Mouse (Mus musculus): ENCODE measurements at regions not wholly inside any gene's neighbourhood (a gene's known extent, or its start where the extent isn't known, plus 50 kb on each side); places are given as distances from the start of the nearest gene placed in this dataset.

DNA sequence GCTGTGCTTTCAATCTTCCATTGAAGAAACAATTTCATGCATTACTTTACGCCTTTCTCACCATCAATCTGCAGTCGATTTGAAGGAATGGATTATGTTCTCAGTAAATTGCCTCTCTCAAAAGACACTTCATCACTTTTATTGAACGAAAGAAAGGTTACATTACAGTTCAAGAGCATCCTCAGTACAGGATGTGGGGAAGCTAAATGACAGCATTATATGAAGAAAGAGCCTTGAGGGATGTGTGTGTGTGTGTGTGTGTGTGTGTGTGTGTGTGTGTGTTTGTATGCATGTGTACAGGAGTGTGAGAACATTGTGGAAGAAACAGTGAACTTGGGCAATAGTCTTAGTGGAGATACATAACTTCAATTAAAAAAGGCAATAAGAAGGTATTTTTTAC is 311.8 kb upstream of the Rnaseh2b start:
- no peak for ATAC-seq (replicated peaks; ENCODE audit: poor library complexity)

DNA sequence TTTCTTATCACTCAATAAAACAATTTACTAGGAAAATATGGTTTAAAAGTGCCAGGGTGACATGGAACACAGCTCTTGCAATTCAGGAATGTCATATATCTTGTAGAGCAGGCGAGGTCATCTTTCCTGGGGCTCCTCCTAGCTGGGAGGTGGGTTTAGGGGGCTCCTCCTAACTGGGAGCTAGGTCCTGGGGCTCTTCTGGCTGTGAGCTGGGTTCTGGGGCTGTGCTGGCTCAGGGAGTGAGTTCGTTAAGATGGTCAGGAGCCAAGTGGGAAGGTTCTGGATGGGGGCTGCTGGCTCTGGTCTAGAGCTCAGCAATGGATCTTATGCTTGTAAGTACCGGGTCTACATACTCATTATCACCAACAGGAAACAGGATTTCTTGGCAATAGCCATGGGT is 306.8 kb upstream of the Rnaseh2b start:
- ATAC-seq (replicated peaks; ENCODE audit: poor library complexity) = no peak

DNA sequence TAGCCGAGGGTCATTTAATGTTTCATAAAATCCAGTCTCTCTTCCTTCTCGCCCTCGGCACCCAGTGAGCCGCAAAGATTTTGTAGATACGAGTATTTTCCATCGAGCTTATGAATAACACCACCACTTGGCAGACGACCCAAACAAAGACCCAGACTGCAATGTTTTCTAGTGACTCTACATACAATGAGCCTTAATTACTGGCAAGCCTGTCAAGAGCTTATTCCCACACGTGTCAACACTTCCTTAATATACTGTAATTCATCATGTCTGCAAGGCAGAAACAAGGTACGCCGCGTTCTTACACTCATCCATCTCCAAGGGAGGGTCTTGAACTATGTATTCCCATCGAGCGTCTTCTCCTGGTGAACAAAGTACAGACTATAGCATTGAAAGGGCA is 306.2 kb upstream of the Rnaseh2b start:
- ATAC-seq (replicated peaks; ENCODE audit: poor library complexity) = no peak

DNA sequence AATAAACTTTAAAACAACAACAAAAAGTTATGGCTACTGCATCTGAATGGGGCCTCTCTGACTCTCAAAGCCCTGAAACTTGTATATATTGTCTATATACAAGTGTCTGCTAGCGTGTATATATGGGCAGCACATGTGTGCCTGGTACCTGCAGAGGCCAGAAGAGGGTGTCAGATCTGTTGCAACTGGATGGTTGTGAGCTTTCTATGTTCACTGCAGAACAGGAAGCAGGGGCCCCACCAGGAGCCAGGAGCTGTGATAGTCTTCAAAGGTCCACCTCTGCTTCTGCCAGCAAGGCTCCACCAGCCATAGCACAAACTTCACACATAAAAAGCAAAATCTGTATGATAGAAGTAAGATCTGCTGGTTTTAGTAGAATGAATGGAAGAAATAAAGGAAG is 297.1 kb upstream of the Rnaseh2b start:
- peak; percentile 26; the same call in 1 of the 2 replicates for ATAC-seq (replicated peaks; ENCODE audit: poor library complexity)

DNA sequence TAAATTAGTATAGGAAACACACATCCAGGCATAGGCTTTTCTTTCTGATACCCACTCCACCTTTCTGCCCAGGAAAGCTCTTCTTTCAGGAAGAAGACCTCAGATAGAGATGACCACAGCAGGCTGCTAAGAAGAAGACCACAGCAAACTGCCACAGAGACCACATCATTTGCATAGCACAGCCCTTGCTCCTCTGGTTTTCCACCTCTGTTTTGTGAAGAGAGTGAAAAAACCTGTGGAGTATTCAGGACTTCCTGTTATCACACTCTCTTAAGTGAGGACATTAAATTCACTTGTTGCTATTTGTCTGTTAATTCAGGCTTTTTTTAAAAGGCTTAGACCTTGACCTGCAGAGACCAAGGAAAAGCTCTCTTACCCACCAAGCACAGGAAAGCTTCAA is 294.7 kb upstream of the Rnaseh2b start:
- peak; percentile 72 for ATAC-seq (replicated peaks; ENCODE audit: poor library complexity)

DNA sequence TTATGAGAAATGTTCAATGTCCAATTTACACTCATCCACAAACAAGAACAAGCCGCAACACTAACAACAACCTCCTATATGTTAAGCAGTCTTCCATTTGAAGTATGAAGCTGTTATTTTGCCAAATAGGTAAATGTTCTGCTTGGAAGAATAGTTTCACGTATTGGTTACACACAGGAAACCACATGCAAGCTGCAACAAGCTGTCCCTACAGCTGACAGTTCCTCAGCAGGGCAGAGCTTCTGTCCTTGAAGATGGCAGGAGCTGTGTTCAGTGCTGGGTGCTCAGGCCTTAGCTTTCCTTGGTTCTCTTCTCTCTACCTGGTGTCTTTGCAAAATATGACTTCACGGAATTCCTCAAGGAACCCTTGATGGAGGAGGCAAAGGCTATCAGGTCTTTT is 294.1 kb upstream of the Rnaseh2b start:
- peak; percentile 47; the same call in 1 of the 2 replicates for ATAC-seq (replicated peaks; ENCODE audit: poor library complexity)

DNA sequence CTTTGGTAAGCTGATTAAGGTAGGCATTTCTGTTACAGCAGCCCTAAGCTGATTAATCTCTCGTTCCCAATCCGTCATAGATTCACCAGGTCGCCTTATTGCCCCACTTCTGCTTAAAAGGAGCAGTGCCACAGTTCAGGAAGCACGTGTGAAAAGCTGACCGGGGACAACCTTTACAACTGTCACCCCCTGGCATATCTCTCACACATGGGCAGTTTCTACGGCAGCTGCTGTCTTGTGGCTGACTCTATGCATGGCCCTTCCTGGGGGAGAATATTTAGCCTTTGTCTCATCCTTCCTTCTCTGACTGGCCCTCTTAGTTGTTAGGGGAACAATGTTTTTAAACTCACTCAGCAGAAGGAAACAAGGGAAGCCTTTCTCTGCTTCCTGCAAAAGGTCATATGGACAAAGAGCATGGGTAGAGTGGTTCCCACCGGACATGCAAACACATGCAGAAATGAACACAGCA is 290.9 kb upstream of the Rnaseh2b start:
- peak; percentile 76 for ATAC-seq (replicated peaks; ENCODE audit: poor library complexity)

DNA sequence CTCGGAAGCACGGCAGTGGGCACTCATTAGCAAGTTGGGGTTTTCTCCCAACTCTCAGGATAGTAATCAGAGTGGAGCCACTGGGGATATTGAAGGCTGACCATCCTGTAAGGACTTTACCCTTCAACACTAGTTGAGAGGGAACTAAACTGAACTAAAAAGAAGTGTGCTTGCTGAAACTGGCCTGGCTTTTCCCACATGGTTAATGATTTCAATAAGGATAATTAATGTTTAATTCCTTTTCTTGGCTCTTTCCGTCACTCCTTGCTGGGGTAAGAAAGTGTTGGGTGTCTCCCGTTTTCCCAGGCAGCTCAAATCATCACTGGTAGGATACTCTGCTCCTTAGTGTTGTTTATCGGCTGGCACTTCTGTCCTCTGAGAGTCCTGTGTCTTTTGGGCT is 290.3 kb upstream of the Rnaseh2b start:
- ATAC-seq (replicated peaks; ENCODE audit: poor library complexity) = no peak

DNA sequence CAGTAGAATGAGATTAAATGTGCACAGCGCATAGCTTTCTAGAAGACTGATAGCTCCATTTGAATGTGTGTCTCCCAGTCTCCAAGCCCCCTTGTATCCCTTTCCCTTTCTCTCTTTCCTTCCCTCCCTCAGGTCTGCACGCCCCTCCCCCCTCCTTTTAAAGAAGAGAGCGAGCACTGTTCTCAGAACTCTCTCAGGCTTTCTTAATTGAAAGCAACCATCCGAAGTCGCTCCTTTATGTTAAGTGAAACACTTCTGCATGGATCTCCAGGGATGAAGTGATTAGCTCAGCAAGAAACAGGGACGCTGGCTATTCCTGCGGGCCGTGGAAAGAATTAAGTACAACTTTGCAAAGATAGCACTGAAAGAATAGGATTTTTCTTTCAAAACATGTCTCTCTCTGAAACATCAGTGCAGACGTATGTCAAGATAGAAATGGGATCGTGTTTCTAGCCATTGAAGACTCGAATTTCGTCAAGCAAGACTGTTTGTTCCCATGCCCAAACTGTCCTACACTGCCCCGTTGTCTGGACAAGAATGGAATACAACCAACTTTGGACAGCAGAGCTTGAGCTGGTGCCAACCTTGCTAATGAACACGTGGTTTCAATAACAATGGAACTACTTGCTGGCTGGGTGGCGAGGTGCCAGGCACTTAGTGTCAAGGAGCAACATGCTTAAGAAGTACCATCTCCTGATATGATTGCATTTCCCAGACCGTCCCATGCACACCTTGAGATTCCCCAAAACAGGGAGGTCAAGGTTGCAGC is 289.2 kb upstream of the Rnaseh2b start:
- ATAC-seq (replicated peaks; ENCODE audit: poor library complexity) = no peak

DNA sequence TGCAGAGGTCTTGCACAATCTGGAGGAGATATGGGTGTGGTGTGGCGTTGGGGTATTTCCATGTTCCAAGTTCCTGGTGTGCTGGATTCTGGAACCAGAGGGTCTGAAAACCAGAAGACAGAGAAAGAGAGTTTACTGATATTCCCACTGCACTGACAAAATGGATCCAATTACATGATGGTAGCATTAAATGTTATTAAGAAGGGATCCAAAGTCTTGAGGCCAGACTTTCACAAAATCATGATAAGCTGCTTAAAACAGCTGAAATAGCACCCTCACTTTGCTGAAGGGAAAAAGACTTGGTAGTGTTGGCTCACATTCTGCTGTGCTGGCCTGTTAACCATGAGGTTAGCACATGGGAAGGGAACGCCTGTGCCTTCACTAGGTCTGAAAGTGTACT is 288.6 kb upstream of the Rnaseh2b start:
- ATAC-seq (replicated peaks; ENCODE audit: poor library complexity) = no peak

DNA sequence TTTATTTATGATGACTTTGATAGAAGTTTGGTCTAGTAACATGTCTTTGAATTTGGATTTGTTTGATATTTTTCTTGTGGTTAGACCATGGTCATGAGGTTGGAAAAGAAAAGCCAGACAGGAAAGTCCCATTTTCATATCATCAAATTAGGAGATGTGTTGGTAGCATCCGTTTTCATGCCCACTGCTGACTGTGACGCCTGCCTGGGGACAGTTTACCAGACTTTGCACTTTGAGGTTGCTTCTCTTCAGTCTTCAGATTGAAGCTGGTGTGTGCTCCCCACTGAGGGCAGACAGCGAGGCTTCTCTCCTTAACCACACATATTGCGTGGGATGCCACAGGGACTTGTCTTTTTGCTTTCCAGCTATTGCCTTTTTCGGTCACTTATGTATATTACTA is 283.7 kb upstream of the Rnaseh2b start:
- ATAC-seq (replicated peaks; ENCODE audit: poor library complexity) = no peak

DNA sequence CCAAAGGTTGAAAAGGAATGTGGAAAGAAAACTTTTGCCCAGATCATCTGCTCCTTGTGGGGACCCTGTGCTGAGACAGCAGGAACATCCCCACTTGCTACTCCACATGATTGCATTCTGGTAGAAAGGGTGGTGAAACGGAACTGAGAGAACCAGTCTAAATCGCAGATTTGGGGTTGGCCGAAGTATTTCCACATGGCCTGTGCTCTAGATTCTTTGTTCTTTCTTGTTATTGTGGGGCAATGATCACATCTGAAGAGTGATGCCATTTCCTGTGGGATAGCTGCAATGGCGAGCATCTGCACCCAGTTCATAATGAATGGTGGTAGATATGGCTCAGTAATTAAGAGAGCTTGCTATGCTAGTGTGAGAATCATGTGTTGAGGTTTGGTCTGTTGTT is 273.6 kb upstream of the Rnaseh2b start:
- ATAC-seq (replicated peaks; ENCODE audit: poor library complexity) = peak; percentile 71

DNA sequence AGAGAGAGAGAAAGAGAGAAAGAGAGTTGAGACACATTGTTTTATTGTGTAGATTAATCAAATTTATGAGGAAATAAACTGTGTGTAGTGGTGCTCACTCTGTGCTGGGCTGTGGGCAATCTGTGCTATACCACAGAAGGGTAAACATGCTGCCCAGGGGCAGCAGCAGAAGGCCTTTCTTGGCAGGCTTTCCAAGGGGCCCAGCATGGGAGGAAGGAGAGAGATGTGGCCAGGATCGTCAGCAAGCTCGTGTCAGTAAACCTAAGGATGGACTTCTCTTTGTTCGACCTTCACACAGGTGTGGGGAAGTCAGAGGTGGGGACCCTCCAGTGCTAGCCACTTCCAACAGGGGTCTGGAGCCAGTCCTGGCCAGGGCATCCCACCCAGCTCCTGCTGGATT is 271.4 kb upstream of the Rnaseh2b start:
- no peak for ATAC-seq (replicated peaks; ENCODE audit: poor library complexity)

DNA sequence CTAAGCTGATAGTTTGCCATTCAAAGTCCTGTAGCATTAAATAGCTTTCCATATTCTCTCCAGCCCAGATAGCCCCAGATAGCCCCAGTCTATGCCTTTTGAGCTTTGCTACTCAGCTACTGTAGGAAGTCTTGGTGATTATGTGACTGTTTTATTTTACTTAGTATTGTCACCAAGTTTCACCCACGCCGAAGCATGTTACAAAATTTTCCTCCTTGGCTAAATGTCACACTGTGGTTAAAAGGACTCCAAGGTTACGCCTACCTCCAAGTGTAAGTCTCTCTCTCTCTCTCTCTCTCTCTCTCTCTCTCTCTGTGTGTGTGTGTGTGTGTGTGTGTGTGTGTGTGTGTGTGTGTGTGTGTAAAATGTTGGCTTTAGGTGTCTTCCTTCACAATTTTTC is 270.2 kb upstream of the Rnaseh2b start:
- no peak for ATAC-seq (replicated peaks; ENCODE audit: poor library complexity)

DNA sequence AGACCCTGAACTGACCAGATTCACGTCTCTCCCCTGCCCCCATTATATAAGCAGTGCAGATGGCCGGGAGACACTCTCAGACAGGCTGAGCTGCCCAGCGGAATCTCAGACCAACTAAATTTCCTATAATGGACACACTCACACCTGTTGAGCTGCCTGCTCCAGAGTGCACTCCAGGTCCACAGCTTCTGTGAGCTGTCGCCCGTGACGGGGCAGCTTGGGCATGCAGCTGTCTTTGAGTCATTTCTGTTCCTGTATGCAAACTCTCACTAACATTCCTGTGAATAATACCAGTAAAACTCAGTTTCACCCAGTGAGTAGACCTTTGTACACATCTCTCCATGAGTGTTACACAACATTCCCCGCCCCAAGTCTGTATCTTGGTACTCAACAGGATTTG is 269.4 kb upstream of the Rnaseh2b start:
- no peak for ATAC-seq (replicated peaks; ENCODE audit: poor library complexity)

DNA sequence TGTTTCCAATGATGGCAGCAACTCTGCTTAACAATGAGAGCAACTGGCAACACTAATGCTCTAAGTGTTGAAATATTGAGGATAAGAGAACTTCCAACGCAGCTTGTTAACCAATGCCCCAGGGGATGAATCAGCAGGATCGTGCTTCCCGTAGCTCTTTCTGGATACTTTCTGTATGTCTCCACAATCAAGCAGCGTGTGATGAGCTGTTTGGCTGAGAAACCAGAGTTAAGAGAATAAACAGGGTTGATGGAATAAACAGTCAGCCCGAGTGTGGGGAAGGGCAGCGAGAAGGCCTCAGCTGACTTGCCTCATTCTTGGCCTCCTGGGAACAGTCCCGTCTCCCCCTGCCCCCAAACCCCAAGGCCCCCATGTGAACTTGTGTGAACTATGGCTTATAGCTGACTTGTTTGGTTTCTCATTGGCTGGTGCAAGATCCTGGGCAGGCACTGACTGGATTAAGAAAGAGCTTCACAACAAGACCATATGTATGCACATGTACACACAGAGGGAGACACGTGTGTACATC is 264.6 kb upstream of the Rnaseh2b start:
- ATAC-seq (replicated peaks; ENCODE audit: poor library complexity) = no peak

DNA sequence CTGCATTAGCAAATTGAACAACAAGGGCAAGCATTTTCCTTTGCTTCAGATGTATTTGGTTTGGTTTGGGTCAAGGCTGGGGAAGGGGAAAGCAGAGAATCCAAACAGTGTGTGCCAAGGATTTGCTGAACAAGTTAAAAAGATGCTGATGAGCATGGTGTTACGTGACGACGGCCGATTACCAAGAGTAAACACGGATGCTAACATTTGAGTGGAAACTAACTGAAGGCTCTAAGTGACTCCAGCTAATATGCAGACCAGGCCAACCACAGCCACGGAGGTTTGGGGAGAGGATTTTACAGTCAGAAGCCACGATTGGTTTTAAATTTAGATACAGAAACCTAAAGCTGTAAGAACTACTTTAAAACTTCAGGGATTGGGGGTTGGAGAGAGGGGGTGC is 262.3 kb upstream of the Rnaseh2b start:
- no peak for ATAC-seq (replicated peaks; ENCODE audit: poor library complexity)

DNA sequence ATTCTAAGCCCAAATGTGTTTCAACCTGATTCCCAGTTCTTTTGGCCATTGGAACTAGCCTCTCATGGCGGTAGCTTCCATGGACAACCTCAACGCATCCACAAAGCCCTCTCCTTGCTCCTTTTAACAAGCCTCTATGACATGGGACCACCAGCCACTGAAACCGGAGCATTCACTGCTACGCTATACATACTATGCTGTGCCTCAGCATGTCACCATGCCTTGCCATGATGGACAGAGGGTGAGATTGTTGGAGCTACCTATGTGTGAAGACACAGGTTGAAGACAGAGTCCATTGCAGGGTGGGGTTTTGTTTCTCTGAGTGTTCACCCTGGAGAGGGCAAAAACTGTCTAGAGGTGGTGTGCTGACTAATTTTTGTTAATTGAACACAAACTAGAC is 258.7 kb upstream of the Rnaseh2b start:
- ATAC-seq (replicated peaks; ENCODE audit: poor library complexity) = no peak

DNA sequence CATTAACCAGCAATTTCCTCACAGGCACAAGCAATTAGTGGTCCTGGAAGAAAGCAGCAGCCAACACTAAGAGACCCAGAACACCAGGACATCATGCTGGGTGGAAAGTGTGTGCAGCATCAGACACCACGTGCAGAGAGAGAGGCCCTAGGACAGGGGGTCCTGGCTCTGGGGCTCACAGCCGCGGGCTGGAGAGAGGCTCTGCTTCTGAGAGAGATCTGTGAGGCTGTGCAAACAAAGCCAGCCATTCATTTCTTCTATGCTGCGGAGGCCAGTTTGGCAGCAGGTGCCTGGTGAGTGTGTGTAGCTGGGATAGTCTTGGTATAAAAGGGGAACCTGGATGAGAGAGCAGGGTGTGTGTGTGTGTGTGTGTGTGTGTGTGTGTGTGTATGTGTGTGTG is 257.7 kb upstream of the Rnaseh2b start:
- ATAC-seq (replicated peaks; ENCODE audit: poor library complexity) = no peak

DNA sequence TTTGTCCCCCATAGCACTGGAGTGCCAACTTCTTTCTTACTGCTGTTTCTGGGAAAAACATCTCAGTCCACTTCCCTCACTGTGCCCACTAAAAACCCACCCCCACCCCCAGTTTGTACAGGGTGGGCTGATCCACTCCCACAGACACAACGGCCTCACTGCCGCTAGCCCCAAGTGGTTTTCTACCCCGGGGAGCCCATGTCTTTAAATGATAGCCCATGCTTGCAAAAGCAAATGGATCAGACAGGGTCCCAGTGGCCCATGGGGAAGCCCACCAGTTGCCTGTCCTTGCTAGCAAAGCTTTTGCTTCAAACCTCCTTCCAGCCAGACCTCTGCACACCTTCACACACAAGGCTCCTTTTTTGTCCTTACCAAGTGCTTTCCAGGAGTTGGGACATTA is 257.0 kb upstream of the Rnaseh2b start:
- ATAC-seq (replicated peaks; ENCODE audit: poor library complexity) = no peak

DNA sequence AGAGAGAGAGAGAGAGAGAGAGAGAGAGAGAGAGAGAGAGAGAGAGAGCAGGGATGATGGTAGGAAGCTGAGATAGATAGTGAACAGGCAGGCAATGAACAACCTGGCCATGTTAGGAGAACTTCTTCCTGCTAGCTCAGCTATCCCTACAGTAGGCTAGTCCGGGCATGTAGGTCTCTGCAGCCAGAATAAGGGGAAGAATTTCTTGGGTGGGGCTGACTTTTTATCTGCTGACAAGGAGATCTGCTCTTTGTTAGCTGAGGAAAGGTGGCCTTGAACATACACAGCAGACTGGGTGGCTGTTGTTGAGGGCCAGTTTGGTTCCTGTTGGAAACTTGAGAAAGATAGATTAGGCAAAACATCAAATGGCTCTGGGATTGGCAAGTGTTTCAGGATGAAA is 254.9 kb upstream of the Rnaseh2b start:
- ATAC-seq (replicated peaks; ENCODE audit: poor library complexity) = no peak

DNA sequence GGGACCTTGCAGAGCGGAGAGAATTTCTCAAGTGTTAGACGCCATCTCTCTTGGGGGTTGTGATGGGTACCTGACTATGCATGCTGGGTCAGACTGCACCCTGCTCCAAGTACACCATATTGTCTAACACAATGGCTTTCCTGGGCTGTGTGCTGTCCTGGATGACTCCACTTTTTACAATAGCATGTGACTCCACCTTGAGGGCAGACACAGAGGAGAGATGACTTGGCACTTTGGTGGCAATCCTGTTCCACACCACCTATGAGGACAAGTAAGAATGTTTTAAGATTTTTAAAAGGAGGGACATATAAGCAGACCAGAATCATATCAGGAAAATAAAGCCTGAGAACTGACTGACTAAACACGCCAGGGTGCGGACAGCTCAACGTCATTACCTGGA is 254.5 kb upstream of the Rnaseh2b start:
- no peak for ATAC-seq (replicated peaks; ENCODE audit: poor library complexity)
